Mouse (Mus musculus): ENCODE data around the gene Slc35f3. TPM values are rescaled to one million over a fixed set of nuclear protein-coding genes. Genes with fewer than 3 reads are reported as not detected.
A peak's percentile ranks its signal among the peaks of the same experiment; 100 is the strongest.

The Slc35f3 gene
- total RNA-seq (2021), result 1 to 10 TPM in 1 of 2 experiments, under 1 TPM in 1; 0.16 to 1.2 TPM
- long read RNA-seq, experiment 1, result 0 reads
- long read RNA-seq, experiment 2, partial matches to known transcripts, result 0 of 5 reads
- long read RNA-seq, experiment 2, other reads (novel, unspliced or antisense), result 4 of 5 reads

GRCm38 (mm10) chr8:126298296-126299093 is at the start of gene Slc35f3:
Slc35f3 (plus strand) TSS chr8:126298558.
- peak; percentile 21 to 22 for DNase-seq (ENCODE audit: low spot score in 2 of 2)

GRCm38 (mm10) chr8:126250486-126250885 is 47.9 kb upstream of the Slc35f3 start:
- DNase-seq (ENCODE audit: low spot score in 2 of 2), result no peak

GRCm38 (mm10) chr8:126256585-126257391 is 41.6 kb upstream of the Slc35f3 start:
- no peak for DNase-seq (ENCODE audit: low spot score in 2 of 2)

GRCm38 (mm10) chr8:126257392-126257681 is 41.0 kb upstream of the Slc35f3 start:
- no peak for DNase-seq (ENCODE audit: low spot score in 2 of 2)

- peak; percentile 59 to 67 for DNase-seq (ENCODE audit: low spot score in 2 of 2)
Measured at GRCm38 (mm10) chr8:126258175-126258781, 40.1 kb upstream of the Slc35f3 start.

GRCm38 (mm10) chr8:126265186-126265585 is 33.2 kb upstream of the Slc35f3 start:
- no peak for DNase-seq (ENCODE audit: low spot score in 2 of 2)

- DNase-seq (ENCODE audit: low spot score in 2 of 2), result no peak
Measured at GRCm38 (mm10) chr8:126267118-126267517, 31.2 kb upstream of the Slc35f3 start.

- no peak for DNase-seq (ENCODE audit: low spot score in 2 of 2)
Measured at GRCm38 (mm10) chr8:126269733-126270132, 28.6 kb upstream of the Slc35f3 start.

- no peak for DNase-seq (ENCODE audit: low spot score in 2 of 2)
Measured at GRCm38 (mm10) chr8:126272445-126272844, 25.9 kb upstream of the Slc35f3 start.

GRCm38 (mm10) chr8:126273066-126273465 is 25.3 kb upstream of the Slc35f3 start:
- DNase-seq (ENCODE audit: low spot score in 2 of 2), result no peak

- peak in 1 of 2 experiments; percentile 23 for DNase-seq (ENCODE audit: low spot score in 2 of 2)
Measured at GRCm38 (mm10) chr8:126274866-126275360, 23.4 kb upstream of the Slc35f3 start.

- DNase-seq (ENCODE audit: low spot score in 2 of 2), result no peak
Measured at GRCm38 (mm10) chr8:126275886-126276285, 22.5 kb upstream of the Slc35f3 start.

- DNase-seq (ENCODE audit: low spot score in 2 of 2), result peak in 1 of 2 experiments; percentile 52
Measured at GRCm38 (mm10) chr8:126291951-126292350, 6.4 kb upstream of the Slc35f3 start.

- DNase-seq (ENCODE audit: low spot score in 2 of 2), result peak; percentile 27 to 31
Measured at GRCm38 (mm10) chr8:126297284-126297845, 993 bp upstream of the Slc35f3 start.

GRCm38 (mm10) chr8:126299333-126299732 is 975 bp downstream of the Slc35f3 start:
- DNase-seq (ENCODE audit: low spot score in 2 of 2), result no peak

- no peak for DNase-seq (ENCODE audit: low spot score in 2 of 2)
Measured at GRCm38 (mm10) chr8:126300350-126300749, 2.0 kb downstream of the Slc35f3 start.

- no peak for DNase-seq (ENCODE audit: low spot score in 2 of 2)
Measured at GRCm38 (mm10) chr8:126301580-126301979, 3.2 kb downstream of the Slc35f3 start.

- DNase-seq (ENCODE audit: low spot score in 2 of 2), result no peak
Measured at GRCm38 (mm10) chr8:126307164-126307563, 8.8 kb downstream of the Slc35f3 start.

GRCm38 (mm10) chr8:126309015-126309414 is 10.7 kb downstream of the Slc35f3 start:
- DNase-seq (ENCODE audit: low spot score in 2 of 2), result peak in 1 of 2 experiments; percentile 53

GRCm38 (mm10) chr8:126324931-126325330 is 26.6 kb downstream of the Slc35f3 start:
- no peak for DNase-seq (ENCODE audit: low spot score in 2 of 2)

- no peak for DNase-seq (ENCODE audit: low spot score in 2 of 2)
Measured at GRCm38 (mm10) chr8:126326136-126326535, 27.8 kb downstream of the Slc35f3 start.

Measured in adrenal gland, adult 18-20 months (tissue).